Mouse (Mus musculus) left cerebral cortex, adult 2 months (tissue): ENCODE measurements around the gene Tex14. TPM values are rescaled to one million over a fixed set of nuclear protein-coding genes. Genes with fewer than 3 reads are reported as not detected.

Experiments used
- DNase-seq, 2 experiments: peaks; one replicate each; pipeline ENCODE4 v3.0.0; 2021 to 2022; ENCODE audit warnings: low spot score in 2 of 2, mixed read lengths in 1 of 2; ENCODE audit errors: extremely low spot score in 1 of 2
- H3K27ac ChIP-seq: fragments of 200-600 bp; 2 replicates; pipeline ENCODE4 v1.8.1; 2022
- H3K4me3 ChIP-seq: fragments of 200-600 bp; 2 replicates; pipeline ENCODE4 v1.8.1; 2022
- CTCF ChIP-seq: fragments of 200-600 bp; IDR thresholded peaks from 2 replicates; pipeline ENCODE4 v1.8.1; 2022; ENCODE audit warnings: antibody characterized with exemption, mild to moderate bottlenecking, moderate library complexity
- intact Hi-C: fragments of 180-260 bp; cut with DNase I; formaldehyde crosslinking; loops from one replicate; pipeline ENCODE4 v1.15.1; 2025
- long read RNA-seq, 2 experiments: library from polyadenylated mRNA; stranded (forward); transcript quantifications; one replicate each; pipeline ENCODE4 v2.0.0; 2021; ENCODE audit warnings: borderline mapping rate in 2 of 2
- total RNA-seq, 2 experiments: library from RNA; stranded (reverse); gene quantifications; 2 replicates each; pipeline ENCODE4 v1.2.3; 2021

Gene Tex14
- total RNA-seq = under 1 TPM; 0.09 to 0.16 TPM
- long read RNA-seq, experiment 1, partial matches to known transcripts = 0 of 2 reads
- long read RNA-seq, experiment 1, other reads (novel, unspliced or antisense) = 2 of 2 reads
- long read RNA-seq, experiment 2, partial matches to known transcripts = 0 of 1 reads
- long read RNA-seq, experiment 2, other reads (novel, unspliced or antisense) = 1 of 1 reads

GRCm38 (mm10) chr11:87404876-87405275 is at the start of gene Tex14, which contains the start of gene Rad51c:
Gene Tex14, plus strand, starts transcription at chr11:87405065.
Gene Rad51c, minus strand, starts transcription at chr11:87404954.
- intact Hi-C loops = no loop called here
- Histone ChIP-seq H3K27ac (peak within 1 kb of the TSS; percentile 96), H3K4me3 (peak within 1 kb of the TSS; percentile 65)
- TF ChIP-seq CTCF = no peak
- DNase-seq = peak in 1 of 2 experiments; percentile 31

GRCm38 (mm10) chr11:87357317-87358300 is 47.3 kb upstream of the Tex14 start:
- intact Hi-C loops = loop anchor here (5.0 kb wide), 1 partner anchor 110 kb away; no protein-coding TSS in a partner anchor
- peak overlapping the region; percentile 96 for H3K27ac ChIP-seq
- TF ChIP-seq CTCF = no peak

DNA sequence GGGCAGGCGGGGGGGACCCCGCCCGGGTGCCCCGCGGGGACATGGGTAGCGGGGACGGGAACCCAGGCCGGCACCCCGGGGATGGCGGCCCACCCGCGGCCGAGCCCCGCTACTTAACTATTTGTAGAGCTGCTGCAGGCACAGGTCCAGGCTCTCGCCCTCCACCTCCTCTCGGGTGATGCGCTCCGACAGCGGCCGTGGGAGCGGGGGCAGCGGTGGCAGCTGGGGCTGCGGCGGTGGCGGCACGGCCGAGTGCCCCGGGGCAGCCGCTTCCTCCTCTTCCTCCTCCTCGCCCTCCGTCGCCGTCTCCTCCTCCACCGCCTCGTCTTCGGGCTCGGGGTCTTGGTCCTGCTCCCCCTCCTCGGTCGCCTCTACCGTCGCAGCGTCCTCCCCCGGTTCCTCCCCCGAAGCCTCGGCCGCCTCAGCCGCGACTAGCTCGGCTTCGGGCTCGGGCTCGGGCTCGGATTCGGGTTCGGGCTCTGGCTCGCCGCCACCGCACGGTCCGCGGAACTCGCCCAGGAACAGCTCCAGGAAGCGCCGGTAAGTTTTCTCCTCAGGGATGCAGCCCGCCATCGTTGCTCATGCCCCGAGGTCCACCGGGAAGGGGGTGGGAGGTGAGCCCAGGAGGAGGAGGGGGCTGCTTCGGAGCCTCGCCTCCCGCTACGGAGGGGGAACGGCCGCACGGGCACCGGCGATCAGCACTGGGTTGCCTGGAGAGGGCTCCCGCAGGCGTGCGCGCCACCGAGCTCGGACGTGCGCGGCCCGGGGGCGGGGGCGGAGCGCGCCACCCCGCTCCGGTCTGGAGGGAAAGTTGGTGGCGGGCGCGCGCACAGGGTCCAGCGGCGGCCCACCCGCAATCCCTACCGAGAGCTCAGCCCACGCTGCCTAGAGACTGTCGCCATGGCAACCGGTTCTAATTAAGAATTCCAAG is 46.3 kb upstream of the Tex14 start, which contains the start of gene Ppm1e:
TSS of gene Ppm1e (minus strand) at position 693 of the 931 bp plus-strand sequence.
- TF ChIP-seq CTCF = no peak
- DNase-seq = peak; percentile 88 to 89
- H3K27ac ChIP-seq = peak within 1 kb of the TSS; percentile 96
- intact Hi-C loops = loop anchor here (5.0 kb wide), 1 partner anchor 111 kb away; no protein-coding TSS in a partner anchor
- peak within 1 kb of the TSS; percentile 99 for H3K4me3 ChIP-seq

More at GRCm38 (mm10) chr11:87357317-87358300, 47.3 kb upstream of the Tex14 start:
- H3K4me3 ChIP-seq = peak overlapping the region; percentile 99
- DNase-seq = peak; percentile 20 to 29

- peak overlapping the region; percentile 99 for H3K4me3 ChIP-seq
- intact Hi-C loops = loop anchor here (5.0 kb wide), 1 partner anchor 112 kb away; no protein-coding TSS in a partner anchor
- H3K27ac ChIP-seq = peak overlapping the region; percentile 96
- no peak for TF ChIP-seq CTCF
- DNase-seq = no peak
These were observed 45.6 kb upstream of the Tex14 start for GRCm38 (mm10) chr11:87359262-87359612.

DNA sequence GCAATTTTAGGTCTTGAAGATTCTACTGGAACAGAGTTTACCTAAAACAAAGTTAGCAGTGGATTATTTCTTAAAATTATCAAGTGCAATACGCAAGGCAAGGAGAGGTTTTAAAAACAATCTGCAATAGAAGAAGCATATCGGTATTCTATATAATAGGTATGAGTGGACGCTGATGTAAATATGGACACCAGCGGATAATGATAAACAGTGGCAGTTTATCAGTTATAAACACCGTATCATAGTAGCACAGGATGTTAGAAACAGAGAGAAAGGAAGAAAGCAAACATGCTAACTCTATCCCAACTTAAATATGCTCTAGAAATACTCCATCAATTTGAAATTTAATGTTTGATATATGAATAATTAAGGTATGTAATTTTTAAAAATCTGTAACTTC is 39.7 kb upstream of the Tex14 start:
- no peak overlapping the region for H3K4me3 ChIP-seq
- H3K27ac ChIP-seq = no peak overlapping the region
- no peak for TF ChIP-seq CTCF
- intact Hi-C loops = no loop called here
- DNase-seq = no peak

DNA sequence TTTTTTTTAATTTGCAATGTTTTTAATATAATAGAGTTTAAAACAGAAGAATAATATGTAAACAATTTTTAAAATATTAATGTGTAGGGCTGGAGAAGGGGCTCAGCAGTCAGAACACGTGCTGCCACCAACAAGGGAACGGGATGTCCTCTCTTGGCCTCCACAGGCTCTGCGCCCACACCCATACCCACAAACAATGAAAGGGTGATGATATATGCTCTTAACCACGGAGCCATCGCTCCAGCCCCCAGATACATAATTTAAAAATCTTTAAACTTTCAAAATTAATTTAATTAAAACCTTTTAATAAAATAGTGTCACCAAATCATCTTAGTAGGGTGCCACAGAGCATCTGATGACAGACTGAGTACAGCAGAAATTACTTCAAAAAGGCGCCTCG is 37.8 kb upstream of the Tex14 start:
- no peak overlapping the region for H3K27ac ChIP-seq
- no peak for TF ChIP-seq CTCF
- no peak for DNase-seq
- H3K4me3 ChIP-seq = no peak overlapping the region
- intact Hi-C loops = no loop called here

DNA sequence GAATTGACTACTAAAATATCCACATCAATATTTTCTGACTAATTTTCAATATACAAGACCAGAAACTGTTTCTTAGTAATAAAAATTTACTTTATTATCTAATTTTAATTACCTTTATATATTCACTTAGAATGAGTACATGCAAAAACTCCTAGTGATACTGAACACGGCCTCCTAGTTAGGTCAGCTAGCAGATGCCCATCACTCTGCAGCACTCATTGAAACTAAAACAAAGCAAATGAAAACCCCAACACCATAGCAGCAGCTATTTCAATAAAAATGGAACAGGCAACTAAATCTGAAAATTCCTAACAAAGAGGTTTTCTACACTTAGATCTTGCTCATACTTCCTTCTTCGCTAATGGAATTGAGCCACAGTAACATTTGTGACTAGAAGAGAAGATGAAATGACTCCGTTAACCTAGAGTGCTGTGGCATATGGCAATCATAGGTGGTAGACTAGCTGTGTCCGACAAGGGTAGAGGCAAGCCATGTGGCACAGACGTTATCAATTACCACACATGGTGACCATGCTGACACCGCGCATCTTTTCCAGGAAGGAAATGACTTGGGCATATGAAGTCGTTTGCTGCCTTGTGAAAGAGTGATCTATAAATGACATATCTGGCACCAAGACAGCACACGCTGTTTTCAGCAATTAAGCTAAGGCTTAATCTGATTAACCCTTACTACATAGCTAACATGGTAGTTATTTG is 36.8 kb upstream of the Tex14 start:
- Histone ChIP-seq H3K27ac (no peak overlapping the region), H3K4me3 (no peak overlapping the region)
- no peak for DNase-seq
- intact Hi-C loops = no loop called here
- TF ChIP-seq CTCF = no peak

DNA sequence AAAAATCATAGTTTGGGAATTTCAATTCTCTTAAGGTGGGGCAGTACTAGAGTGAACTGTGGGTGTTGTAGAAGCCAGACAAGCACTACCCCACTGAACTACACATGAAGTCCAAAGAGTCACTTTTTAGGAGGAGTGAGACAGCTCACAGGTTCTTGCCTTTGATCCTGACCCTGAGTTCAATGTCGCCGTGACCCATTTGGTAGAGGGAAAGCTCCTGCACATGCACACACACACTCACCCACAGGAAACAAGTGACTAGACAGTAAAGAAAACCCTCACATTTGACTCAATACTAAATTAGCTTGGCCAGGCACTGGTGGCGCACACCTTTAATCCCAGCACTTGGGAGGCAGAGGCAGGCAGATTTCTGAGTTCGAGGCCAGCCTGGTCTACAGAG is 20.3 kb upstream of the Tex14 start:
- TF ChIP-seq CTCF = no peak
- intact Hi-C loops = no loop called here
- DNase-seq = no peak
- Histone ChIP-seq H3K4me3 (no peak overlapping the region), H3K27ac (no peak overlapping the region)

DNA sequence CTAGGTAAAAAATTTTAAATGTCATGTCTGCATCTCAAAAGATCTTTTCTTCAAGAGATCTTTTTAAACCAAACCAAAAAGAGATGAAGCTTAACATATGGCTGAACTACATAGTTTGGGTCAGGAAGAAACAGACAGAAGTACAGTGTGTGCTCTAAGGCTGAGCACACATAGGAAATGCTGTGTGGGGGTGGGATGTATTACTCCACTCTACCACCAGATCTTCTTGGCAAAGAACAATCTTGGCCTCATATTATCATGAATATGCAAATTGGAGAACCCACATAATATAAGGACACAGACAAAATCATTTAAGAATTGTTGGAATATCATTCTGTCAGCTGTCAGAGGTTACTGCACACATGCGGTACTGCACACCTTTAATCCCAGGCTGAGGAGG is 19.2 kb upstream of the Tex14 start:
- H3K27ac ChIP-seq = no peak overlapping the region
- no peak for DNase-seq
- H3K4me3 ChIP-seq = no peak overlapping the region
- peak; percentile 24 for TF ChIP-seq CTCF
- intact Hi-C loops = loop anchor here (5.0 kb wide), 1 partner anchor 73 kb away; no protein-coding TSS in a partner anchor

DNA sequence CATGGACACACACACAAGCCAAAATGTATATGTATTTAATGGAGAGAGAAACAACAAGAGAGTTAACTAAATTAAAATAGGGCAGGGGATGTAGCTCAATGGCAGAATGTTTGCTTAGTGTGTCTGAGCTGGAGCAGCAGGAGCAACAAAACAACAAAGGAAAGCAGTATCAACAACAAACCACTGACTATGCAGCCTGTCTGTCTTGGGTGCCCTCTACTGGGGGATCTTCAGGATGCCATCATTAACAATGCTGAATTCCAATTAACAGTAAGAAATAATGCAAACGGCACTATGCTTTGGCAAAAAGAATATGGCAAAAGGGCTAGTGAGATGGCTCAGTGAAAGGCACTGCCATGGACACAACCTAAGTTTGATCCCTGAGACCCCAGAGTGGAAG is 11.0 kb upstream of the Tex14 start:
- intact Hi-C loops = loop anchor here (1.0 kb wide), 1 partner anchor 180 kb away; no protein-coding TSS in a partner anchor
- Histone ChIP-seq H3K27ac (no peak overlapping the region), H3K4me3 (no peak overlapping the region)
- peak; percentile 37 to 46 for DNase-seq
- peak; percentile 85 for TF ChIP-seq CTCF

DNA sequence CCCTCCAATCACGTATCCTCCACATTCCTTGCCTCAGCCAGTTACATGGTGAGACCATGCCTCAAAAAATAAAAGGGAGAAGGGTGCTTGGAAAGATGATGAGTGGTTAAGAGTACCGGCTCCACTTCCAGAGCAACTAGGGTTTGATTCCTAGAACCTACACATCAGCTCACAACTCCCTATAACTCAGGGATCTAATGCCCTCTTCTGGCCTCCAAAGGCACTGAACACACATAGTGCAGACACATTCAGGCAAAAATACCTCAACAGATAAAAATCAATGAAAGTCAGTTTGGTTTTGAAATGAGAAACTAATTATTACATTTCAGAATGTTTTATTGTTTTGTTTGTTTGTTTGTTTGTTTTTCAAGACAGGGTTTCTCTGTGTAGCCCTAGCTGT is 6.5 kb upstream of the Tex14 start:
- H3K27ac ChIP-seq = no peak overlapping the region
- intact Hi-C loops = no loop called here
- no peak for DNase-seq
- peak; percentile 19 for TF ChIP-seq CTCF
- no peak overlapping the region for H3K4me3 ChIP-seq
